Mouse (Mus musculus): Measurements from ENCODE around the gene Nfe2l2. TPM values are rescaled to one million over a fixed set of nuclear protein-coding genes. Genes with fewer than 3 reads are reported as not detected.
A peak's percentile ranks its signal among the peaks of the same experiment; 100 is the strongest.
"Not testable (repeated sequence)": the region's sequence is repeated elsewhere in the genome, so short reads cannot be mapped to it uniquely, and the experiment has no call there.

Gene Nfe2l2
- polyA plus RNA-seq, 1 experiment from 2014 or later: 39.4 TPM

GRCm38 (mm10) chr2:75658727-75659628 lies 45.5 kb downstream of the Nfe2l2 start, which contains the start of gene Hnrnpa3:
TSS of gene Hnrnpa3 (plus strand) at chr2:75659261.
- Histone ChIP-seq H3K27me3 (no peaks in the 10 kb centered on the region), H3K27ac (peak within 1 kb of the TSS; percentile 99), H3K4me1 (peaks cover 21% of the 10 kb centered on the region), H3K4me2 (peak within 1 kb of the TSS; percentile 83), H3K9me3 (no peaks in the 10 kb centered on the region), H3K36me3 (peaks cover 26% of the 10 kb centered on the region), H3K9ac (peak within 1 kb of the TSS; percentile 98), H3K4me3 (peak within 1 kb of the TSS; percentile 92)
- WGBS: under 1% methylated on average over 101 of the region's 102 CpGs
- ATAC-seq (ENCODE audit: insufficient number of reproducible peaks, insufficient read depth, low FRiP score, low TSS enrichment, low read depth): peak; percentile 91

- H3K4me2 ChIP-seq: peak overlapping the region; percentile 65
- H3K9ac ChIP-seq: peak overlapping the region; percentile 85
- no peak for ATAC-seq (ENCODE audit: insufficient number of reproducible peaks, insufficient read depth, low FRiP score, low TSS enrichment, low read depth)
- H3K27me3 ChIP-seq: no peaks in the 10 kb centered on the region
- peaks cover 21% of the 10 kb centered on the region for H3K4me1 ChIP-seq
- peaks cover 17% of the 10 kb centered on the region for H3K36me3 ChIP-seq
- H3K27ac ChIP-seq: peak overlapping the region; percentile 99
- peak overlapping the region; percentile 92 for H3K4me3 ChIP-seq
- WGBS: 2% methylated on average over 18 of the region's 18 CpGs
- H3K9me3 ChIP-seq: no peaks in the 10 kb centered on the region
These were observed 46.3 kb downstream of the Nfe2l2 start for GRCm38 (mm10) chr2:75657907-75658691.

- WGBS: 86% methylated on average over 5 of the region's 5 CpGs
- Histone ChIP-seq H3K9ac (no peak overlapping the region), H3K36me3 (peaks cover 7% of the 10 kb centered on the region; the same call in 1 of the 2 replicates), H3K4me1 (peaks cover 21% of the 10 kb centered on the region), H3K4me3 (no peak overlapping the region), H3K4me2 (no peak overlapping the region), H3K9me3 (no peaks in the 10 kb centered on the region), H3K27ac (0 out of 2 replicates have a peak overlapping the region, but pooled peaks have one; percentile 99), H3K27me3 (no peaks in the 10 kb centered on the region)
- no peak for ATAC-seq (ENCODE audit: insufficient number of reproducible peaks, insufficient read depth, low FRiP score, low TSS enrichment, low read depth)
These were observed 47.5 kb downstream of the Nfe2l2 start for GRCm38 (mm10) chr2:75656924-75657323.

GRCm38 (mm10) chr2:75654679-75655078 lies 49.8 kb downstream of the Nfe2l2 start:
- H3K27ac ChIP-seq: no peak overlapping the region
- H3K4me2 ChIP-seq: no peak overlapping the region
- no peak overlapping the region for H3K9ac ChIP-seq
- H3K36me3 ChIP-seq: no peaks in the 10 kb centered on the region
- H3K4me1 ChIP-seq: peaks cover 12% of the 10 kb centered on the region
- no peak for ATAC-seq (ENCODE audit: insufficient number of reproducible peaks, insufficient read depth, low FRiP score, low TSS enrichment, low read depth)
- 85% methylated on average over 1 of the region's 1 CpGs for WGBS
- H3K9me3 ChIP-seq: no peaks in the 10 kb centered on the region
- no peaks in the 10 kb centered on the region for H3K27me3 ChIP-seq
- H3K4me3 ChIP-seq: no peak overlapping the region

GRCm38 (mm10) chr2:75653150-75653549 lies 51.3 kb downstream of the Nfe2l2 start:
- no peak for ATAC-seq (ENCODE audit: insufficient number of reproducible peaks, insufficient read depth, low FRiP score, low TSS enrichment, low read depth)

GRCm38 (mm10) chr2:75650437-75650836 lies 54.0 kb downstream of the Nfe2l2 start:
- WGBS: 79% methylated on average over 1 of the region's 1 CpGs
- H3K4me3 ChIP-seq: no peak overlapping the region
- no peak for ATAC-seq (ENCODE audit: insufficient number of reproducible peaks, insufficient read depth, low FRiP score, low TSS enrichment, low read depth)

More at GRCm38 (mm10) chr2:75653150-75653549, 51.3 kb downstream of the Nfe2l2 start:
- H3K4me2 ChIP-seq: no peak overlapping the region
- peaks cover 12% of the 10 kb centered on the region for H3K4me1 ChIP-seq
- no peak overlapping the region for H3K27ac ChIP-seq
- no peaks in the 10 kb centered on the region for H3K27me3 ChIP-seq
- no peak overlapping the region for H3K4me3 ChIP-seq
- H3K36me3 ChIP-seq: no peaks in the 10 kb centered on the region
- H3K9me3 ChIP-seq: no peaks in the 10 kb centered on the region
- H3K9ac ChIP-seq: no peak overlapping the region

GRCm38 (mm10) chr2:75645251-75645650 lies 59.2 kb downstream of the Nfe2l2 start:
- no peaks in the 10 kb centered on the region for H3K27me3 ChIP-seq
- peaks cover 7% of the 10 kb centered on the region for H3K4me1 ChIP-seq
- H3K4me3 ChIP-seq: no peak overlapping the region
- H3K9ac ChIP-seq: no peak overlapping the region
- H3K27ac ChIP-seq: no peak overlapping the region
- no peak for ATAC-seq (ENCODE audit: insufficient number of reproducible peaks, insufficient read depth, low FRiP score, low TSS enrichment, low read depth)
- no peaks in the 10 kb centered on the region for H3K9me3 ChIP-seq
- WGBS: 93% methylated on average over 12 of the region's 12 CpGs
- no peaks in the 10 kb centered on the region for H3K36me3 ChIP-seq
- no peak overlapping the region for H3K4me2 ChIP-seq

More at GRCm38 (mm10) chr2:75650437-75650836, 54.0 kb downstream of the Nfe2l2 start:
- H3K4me2 ChIP-seq: no peak overlapping the region
- H3K9ac ChIP-seq: no peak overlapping the region
- no peaks in the 10 kb centered on the region for H3K4me1 ChIP-seq
- H3K27me3 ChIP-seq: no peaks in the 10 kb centered on the region
- H3K9me3 ChIP-seq: no peaks in the 10 kb centered on the region
- H3K36me3 ChIP-seq: no peaks in the 10 kb centered on the region
- no peak overlapping the region for H3K27ac ChIP-seq

GRCm38 (mm10) chr2:75643950-75644349 lies 60.5 kb downstream of the Nfe2l2 start:
- peaks cover 7% of the 10 kb centered on the region for H3K4me1 ChIP-seq
- H3K4me2 ChIP-seq: no peak overlapping the region
- H3K27ac ChIP-seq: no peak overlapping the region
- H3K9me3 ChIP-seq: no peaks in the 10 kb centered on the region
- ATAC-seq (ENCODE audit: insufficient number of reproducible peaks, insufficient read depth, low FRiP score, low TSS enrichment, low read depth): no peak
- H3K36me3 ChIP-seq: no peaks in the 10 kb centered on the region
- H3K9ac ChIP-seq: no peak overlapping the region
- no peaks in the 10 kb centered on the region for H3K27me3 ChIP-seq
- 85% methylated on average over 6 of the region's 6 CpGs for WGBS
- no peak overlapping the region for H3K4me3 ChIP-seq

- WGBS: 64% methylated on average over 8 of the region's 8 CpGs
- ATAC-seq (ENCODE audit: insufficient number of reproducible peaks, insufficient read depth, low FRiP score, low TSS enrichment, low read depth): no peak
- Histone ChIP-seq H3K36me3 (no peaks in the 10 kb centered on the region), H3K4me3 (no peak overlapping the region), H3K4me1 (peaks cover 7% of the 10 kb centered on the region), H3K27me3 (no peaks in the 10 kb centered on the region), H3K9ac (no peak overlapping the region), H3K9me3 (no peaks in the 10 kb centered on the region), H3K4me2 (no peak overlapping the region), H3K27ac (no peak overlapping the region)
These were observed 61.5 kb downstream of the Nfe2l2 start for GRCm38 (mm10) chr2:75642795-75643550.

- not testable (repeated sequence) for H3K4me2 ChIP-seq; ATAC-seq (ENCODE audit: insufficient number of reproducible peaks, insufficient read depth, low FRiP score, low TSS enrichment, low read depth); H3K4me1 ChIP-seq; H3K4me3 ChIP-seq; H3K9me3 ChIP-seq; H3K9ac ChIP-seq; H3K27me3 ChIP-seq; H3K36me3 ChIP-seq; H3K27ac ChIP-seq
- 86% methylated on average over 4 of the region's 4 CpGs for WGBS
These were observed 62.1 kb downstream of the Nfe2l2 start for GRCm38 (mm10) chr2:75642312-75642711.

- not testable (repeated sequence) for H3K4me1 ChIP-seq; H3K27ac ChIP-seq; H3K9ac ChIP-seq; H3K4me2 ChIP-seq; ATAC-seq (ENCODE audit: insufficient number of reproducible peaks, insufficient read depth, low FRiP score, low TSS enrichment, low read depth); H3K36me3 ChIP-seq; H3K27me3 ChIP-seq; H3K4me3 ChIP-seq; H3K9me3 ChIP-seq
- WGBS: 35% methylated on average over 11 of the region's 12 CpGs
These were observed 64.9 kb downstream of the Nfe2l2 start for GRCm38 (mm10) chr2:75639535-75639934.

Data from embryonic facial prominence, embryonic 13.5 days (tissue).